Mouse (Mus musculus) liver, embryonic 12.5 days (tissue): ENCODE measurements around the gene Ldb2. TPM values are rescaled to one million over a fixed set of nuclear protein-coding genes. Genes with fewer than 3 reads are reported as not detected.

Experiments used
- ATAC-seq: fragments of 200-750 bp; cut with Nextera tagmentation; 2 replicates; pipeline ENCODE4 v1.8.0; 2017; ENCODE audit warnings: moderate number of reproducible peaks, mild to moderate bottlenecking, moderate library complexity
- H3K27ac ChIP-seq: fragments of 300-500 bp; sonication (generic); 2 replicates; pipeline ENCODE4 v1.5.1; 2016; ENCODE audit warnings: mild to moderate bottlenecking
- H3K27me3 ChIP-seq: fragments of 300-500 bp; sonication (generic); replicated peaks from 2 replicates; pipeline ENCODE4 v1.6.1; 2016; ENCODE audit warnings: mild to moderate bottlenecking, moderate library complexity
- H3K36me3 ChIP-seq: fragments of 300-500 bp; sonication (generic); 2 replicates; pipeline ENCODE4 v1.6.1; 2016; ENCODE audit warnings: mild to moderate bottlenecking, moderate library complexity
- H3K4me1 ChIP-seq: fragments of 300-500 bp; sonication (generic); 2 replicates; pipeline ENCODE4 v1.6.1; 2016
- H3K4me2 ChIP-seq: fragments of 300-500 bp; sonication (generic); 2 replicates; pipeline ENCODE4 v1.6.1; 2016; ENCODE audit warnings: mild to moderate bottlenecking, moderate library complexity
- H3K4me3 ChIP-seq: fragments of 300-500 bp; sonication (generic); 2 replicates; pipeline ENCODE4 v1.5.1; 2016; ENCODE audit warnings: mild to moderate bottlenecking, moderate library complexity
- H3K9ac ChIP-seq: fragments of 300-500 bp; sonication (generic); 2 replicates; pipeline ENCODE4 v1.6.1; 2016; ENCODE audit warnings: mild to moderate bottlenecking, moderate library complexity
- H3K9me3 ChIP-seq: fragments of 300-500 bp; sonication (generic); replicated peaks from 2 replicates; pipeline ENCODE4 v1.6.1; 2016; ENCODE audit warnings: mild to moderate bottlenecking, moderate library complexity
- WGBS: fragments of 180-500 bp; shearing (Covaris S2); methylation state at CpG from one replicate; pipeline ENCODE4 v1.1.7; 2016; ENCODE audit not compliant: insufficient replicate concordance; 5-methylcytosine and 5-hydroxymethylcytosine counted together
- polyA plus RNA-seq: library from polyadenylated mRNA; unstranded; fragments of >200 nt; fragmentation: Nextera tagmentation; extraction: Ambion mirVana; gene quantifications from 2 replicates; pipeline ENCODE4 v1.2.1, GENCODE M21; 2016

Gene Ldb2
- polyA plus RNA-seq, 1 experiment from 2014 or later, result 6.3 TPM

DNA sequence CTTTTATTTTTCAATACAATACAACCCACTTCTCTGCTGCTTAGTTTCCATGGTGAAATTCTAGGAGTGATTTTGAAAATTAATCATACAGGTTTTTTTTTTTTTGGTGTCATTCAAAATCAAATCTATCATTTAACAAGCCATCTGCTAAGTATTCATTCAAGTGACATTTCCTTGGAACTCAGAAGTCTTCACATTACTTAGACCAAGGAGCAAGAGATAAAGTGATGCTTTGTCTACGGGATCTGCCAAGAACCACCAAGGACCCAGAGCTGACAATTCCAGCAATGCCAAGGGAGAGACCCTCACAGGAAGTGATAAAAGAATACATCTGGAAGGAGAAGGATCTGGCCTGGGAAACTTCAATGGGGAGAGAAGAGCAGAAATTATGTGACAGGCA, 270.5 kb downstream of the Ldb2 start:
- H3K36me3 ChIP-seq, result no peaks in the 10 kb centered on the region
- H3K4me1 ChIP-seq, result no peaks in the 10 kb centered on the region
- no peaks in the 10 kb centered on the region for H3K9me3 ChIP-seq
- H3K9ac ChIP-seq, result no peak overlapping the region
- no peak overlapping the region for H3K4me2 ChIP-seq
- ATAC-seq, result no peak
- 70% methylated on average over 1 of the region's 1 CpGs for WGBS
- no peaks in the 10 kb centered on the region for H3K27me3 ChIP-seq
- H3K27ac ChIP-seq, result no peak overlapping the region
- no peak overlapping the region for H3K4me3 ChIP-seq

DNA sequence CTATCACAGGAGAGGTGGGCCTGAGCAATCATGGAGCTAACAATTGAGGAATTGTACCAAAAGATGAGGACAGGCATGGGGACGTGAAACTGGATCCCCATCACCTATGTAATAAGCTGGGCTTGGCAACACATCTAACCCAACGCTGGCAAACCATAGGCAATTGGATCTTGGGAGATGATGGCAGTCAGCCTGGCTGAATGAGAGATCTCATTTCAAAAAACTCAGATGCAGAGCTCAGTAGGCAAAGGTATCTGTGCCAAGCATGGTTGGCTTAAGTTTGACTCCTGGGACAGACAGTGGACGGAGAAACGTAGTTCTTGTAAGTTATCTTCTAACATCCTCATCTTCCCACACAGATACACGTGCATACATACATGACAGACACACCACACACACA, 294.3 kb downstream of the Ldb2 start:
- no peak overlapping the region for H3K4me3 ChIP-seq
- WGBS, result 70% methylated on average over 5 of the region's 5 CpGs
- H3K4me1 ChIP-seq, result no peaks in the 10 kb centered on the region
- no peak overlapping the region for H3K9ac ChIP-seq
- H3K27me3 ChIP-seq, result no peaks in the 10 kb centered on the region
- H3K27ac ChIP-seq, result no peak overlapping the region
- no peak for ATAC-seq
- H3K36me3 ChIP-seq, result no peaks in the 10 kb centered on the region
- no peaks in the 10 kb centered on the region for H3K9me3 ChIP-seq
- H3K4me2 ChIP-seq, result no peak overlapping the region

DNA sequence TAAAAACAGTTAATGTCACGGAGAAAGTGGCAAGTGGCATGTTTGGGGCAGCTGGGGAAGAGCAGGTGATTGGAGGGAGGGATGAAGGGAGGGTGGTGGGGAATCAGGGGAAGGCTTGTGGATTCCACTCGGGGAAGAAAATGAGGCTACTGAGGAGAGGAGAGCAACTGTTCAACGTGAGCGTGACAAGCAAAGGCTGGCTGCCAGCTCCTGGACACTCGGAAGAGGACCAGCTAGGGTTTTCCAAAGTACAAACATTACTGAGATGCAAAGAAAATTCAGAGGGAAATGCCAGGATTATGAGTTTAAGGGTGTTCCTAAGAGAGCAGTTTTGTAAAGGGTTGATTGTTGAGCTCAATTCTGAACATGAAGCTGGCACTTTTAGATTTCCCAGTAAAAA, 294.7 kb downstream of the Ldb2 start:
- 72% methylated on average over 5 of the region's 5 CpGs for WGBS
- ATAC-seq, result no peak
- H3K9me3 ChIP-seq, result no peaks in the 10 kb centered on the region
- no peak overlapping the region for H3K4me2 ChIP-seq
- no peak overlapping the region for H3K27ac ChIP-seq
- no peak overlapping the region for H3K9ac ChIP-seq
- H3K27me3 ChIP-seq, result no peaks in the 10 kb centered on the region
- H3K36me3 ChIP-seq, result no peaks in the 10 kb centered on the region
- H3K4me1 ChIP-seq, result no peaks in the 10 kb centered on the region
- H3K4me3 ChIP-seq, result no peak overlapping the region

DNA sequence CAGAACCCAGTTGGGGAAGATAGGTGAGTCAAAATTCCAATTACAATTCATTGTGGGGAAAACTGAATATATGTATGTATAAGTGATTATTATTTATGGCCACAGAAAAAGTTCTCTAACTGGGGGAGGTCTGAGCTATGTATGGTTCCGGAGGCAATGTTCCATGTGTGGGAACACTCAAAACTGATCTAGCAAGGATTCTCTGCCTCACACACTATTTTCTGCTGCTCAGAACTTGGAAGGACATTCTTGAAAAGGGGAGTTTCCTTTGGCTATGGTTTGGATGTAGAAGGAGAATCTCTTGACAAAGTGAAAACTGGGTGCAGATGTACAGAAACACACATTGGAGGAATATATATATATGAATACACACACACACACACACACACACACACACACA, 301.3 kb downstream of the Ldb2 start:
- H3K9ac ChIP-seq, result no peak overlapping the region
- no peaks in the 10 kb centered on the region for H3K36me3 ChIP-seq
- no peak overlapping the region for H3K4me2 ChIP-seq
- H3K4me3 ChIP-seq, result no peak overlapping the region
- H3K27ac ChIP-seq, result no peak overlapping the region
- no peaks in the 10 kb centered on the region for H3K27me3 ChIP-seq
- no peak for ATAC-seq
- H3K9me3 ChIP-seq, result no peaks in the 10 kb centered on the region
- H3K4me1 ChIP-seq, result no peaks in the 10 kb centered on the region
- 78% methylated on average over 1 of the region's 1 CpGs for WGBS

DNA sequence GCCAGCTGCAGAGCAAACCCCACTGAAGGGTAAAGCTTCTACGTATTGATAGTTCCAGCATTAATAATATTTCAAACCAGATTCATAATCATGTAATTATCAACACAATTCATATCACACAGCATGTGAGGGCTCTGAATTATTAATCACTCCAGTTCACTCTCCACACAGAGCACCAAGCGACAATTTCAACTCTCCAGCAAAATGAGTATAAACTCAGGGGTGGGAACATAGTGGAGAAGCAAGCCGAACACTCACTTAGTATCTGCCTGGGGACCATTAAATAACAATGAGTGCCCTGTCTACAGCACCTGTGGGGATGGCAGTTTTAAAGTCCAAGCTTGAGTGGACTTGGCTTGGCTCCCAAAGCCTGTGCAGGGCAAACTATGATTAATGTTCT, 302.6 kb downstream of the Ldb2 start:
- no peak overlapping the region for H3K27ac ChIP-seq
- no peak overlapping the region for H3K4me3 ChIP-seq
- no peak for ATAC-seq
- no peak overlapping the region for H3K9ac ChIP-seq
- no peaks in the 10 kb centered on the region for H3K36me3 ChIP-seq
- 81% methylated on average over 3 of the region's 3 CpGs for whole genome bisulfite sequencing
- no peaks in the 10 kb centered on the region for H3K9me3 ChIP-seq
- H3K4me2 ChIP-seq, result no peak overlapping the region
- H3K4me1 ChIP-seq, result no peaks in the 10 kb centered on the region
- H3K27me3 ChIP-seq, result no peaks in the 10 kb centered on the region

DNA sequence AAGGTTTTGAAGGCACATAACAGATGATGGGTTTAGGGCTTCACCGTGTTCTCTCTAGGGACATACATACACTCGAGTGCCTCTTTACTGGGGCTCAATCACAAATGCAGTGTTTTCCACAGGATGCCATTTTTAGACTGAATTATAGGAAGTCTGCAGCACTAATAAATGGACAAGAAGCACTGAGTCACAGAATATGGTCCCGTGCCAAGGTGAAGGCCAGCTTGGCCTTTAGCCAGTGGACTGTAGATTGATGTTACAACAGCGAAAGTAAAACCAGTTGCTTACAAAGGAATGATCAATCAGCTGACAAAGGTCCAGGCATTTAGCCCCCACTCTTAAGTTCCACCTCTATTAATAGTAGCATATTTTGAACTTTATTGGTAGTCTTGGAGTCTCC, 304.4 kb downstream of the Ldb2 start:
- no peak for ATAC-seq
- H3K9ac ChIP-seq, result no peak overlapping the region
- 68% methylated on average over 4 of the region's 4 CpGs for WGBS
- H3K4me3 ChIP-seq, result no peak overlapping the region
- no peak overlapping the region for H3K27ac ChIP-seq
- H3K9me3 ChIP-seq, result no peaks in the 10 kb centered on the region
- no peaks in the 10 kb centered on the region for H3K27me3 ChIP-seq
- no peak overlapping the region for H3K4me2 ChIP-seq
- H3K4me1 ChIP-seq, result no peaks in the 10 kb centered on the region
- no peaks in the 10 kb centered on the region for H3K36me3 ChIP-seq

DNA sequence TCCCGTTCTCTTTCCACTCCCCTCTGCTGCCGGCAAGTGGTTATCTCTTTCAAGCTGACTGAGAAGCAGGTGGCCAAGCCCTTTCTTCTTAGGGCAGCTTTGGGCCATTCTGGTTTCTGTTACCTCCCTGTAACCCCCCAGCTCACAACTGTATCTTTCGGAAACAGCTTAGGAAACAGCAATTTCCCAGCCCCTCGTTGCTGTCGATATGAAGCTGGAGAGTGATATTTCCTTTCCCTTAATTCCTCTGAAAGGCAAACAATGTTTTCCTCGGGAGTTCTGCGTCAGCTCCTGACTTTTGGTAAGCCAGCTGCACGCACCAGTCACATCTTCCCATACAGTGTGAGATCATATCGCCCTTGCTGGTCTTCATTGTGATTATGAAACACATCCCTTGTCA, 305.3 kb downstream of the Ldb2 start:
- Histone ChIP-seq H3K36me3 (no peaks in the 10 kb centered on the region), H3K4me3 (no peak overlapping the region), H3K9me3 (no peaks in the 10 kb centered on the region), H3K9ac (no peak overlapping the region), H3K27ac (no peak overlapping the region), H3K27me3 (no peaks in the 10 kb centered on the region), H3K4me2 (no peak overlapping the region), H3K4me1 (no peaks in the 10 kb centered on the region)
- no peak for ATAC-seq
- 52% methylated on average over 9 of the region's 9 CpGs for WGBS

DNA sequence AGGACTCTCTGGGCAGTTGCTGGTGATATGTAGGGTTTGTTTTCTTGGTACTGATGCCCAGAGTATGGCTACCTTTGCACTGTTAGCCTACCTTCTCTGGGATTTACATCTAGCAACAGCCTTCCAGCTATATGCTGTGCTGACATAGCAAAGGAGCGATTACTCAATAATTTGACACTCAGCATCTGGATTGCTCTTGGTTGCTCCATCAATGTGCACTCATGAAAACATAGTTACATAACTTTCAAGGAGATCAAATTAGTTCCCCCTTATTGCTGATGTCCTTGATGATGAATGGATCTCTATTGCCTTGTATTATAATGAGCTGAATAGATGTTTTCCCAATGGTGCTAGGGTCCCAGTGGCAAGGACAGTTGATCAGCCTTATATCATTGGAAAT, 308.0 kb downstream of the Ldb2 start:
- Histone ChIP-seq H3K4me2 (no peak overlapping the region), H3K27ac (no peak overlapping the region), H3K36me3 (no peaks in the 10 kb centered on the region), H3K9me3 (no peaks in the 10 kb centered on the region), H3K4me1 (no peaks in the 10 kb centered on the region), H3K9ac (no peak overlapping the region), H3K4me3 (no peak overlapping the region), H3K27me3 (no peaks in the 10 kb centered on the region)
- ATAC-seq, result no peak
- WGBS, result 77% methylated on average over 1 of the region's 1 CpGs

DNA sequence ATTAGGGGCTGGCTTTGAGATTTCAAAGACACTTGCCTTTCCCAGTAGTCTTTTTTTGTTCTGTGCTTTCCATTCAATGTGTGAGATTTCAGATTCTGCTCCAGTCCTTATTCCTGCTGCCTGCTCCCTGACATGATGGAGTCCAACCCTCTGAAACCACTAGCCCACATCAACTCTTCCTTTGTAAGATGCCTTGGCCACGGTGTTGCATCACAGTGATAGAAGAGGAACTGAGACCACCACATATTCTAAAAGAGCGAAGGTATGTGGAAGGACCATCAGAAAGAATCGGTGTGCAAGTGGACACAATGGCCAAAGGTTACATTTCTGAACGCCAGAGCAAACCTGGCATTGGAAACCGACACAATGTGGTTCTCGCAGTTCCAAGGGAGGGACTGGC, 309.0 kb downstream of the Ldb2 start:
- Histone ChIP-seq H3K36me3 (no peaks in the 10 kb centered on the region), H3K4me1 (no peaks in the 10 kb centered on the region), H3K9ac (no peak overlapping the region), H3K27me3 (no peaks in the 10 kb centered on the region), H3K4me3 (no peak overlapping the region), H3K9me3 (no peaks in the 10 kb centered on the region), H3K27ac (no peak overlapping the region), H3K4me2 (no peak overlapping the region)
- ATAC-seq, result no peak
- WGBS, result 67% methylated on average over 6 of the region's 6 CpGs

DNA sequence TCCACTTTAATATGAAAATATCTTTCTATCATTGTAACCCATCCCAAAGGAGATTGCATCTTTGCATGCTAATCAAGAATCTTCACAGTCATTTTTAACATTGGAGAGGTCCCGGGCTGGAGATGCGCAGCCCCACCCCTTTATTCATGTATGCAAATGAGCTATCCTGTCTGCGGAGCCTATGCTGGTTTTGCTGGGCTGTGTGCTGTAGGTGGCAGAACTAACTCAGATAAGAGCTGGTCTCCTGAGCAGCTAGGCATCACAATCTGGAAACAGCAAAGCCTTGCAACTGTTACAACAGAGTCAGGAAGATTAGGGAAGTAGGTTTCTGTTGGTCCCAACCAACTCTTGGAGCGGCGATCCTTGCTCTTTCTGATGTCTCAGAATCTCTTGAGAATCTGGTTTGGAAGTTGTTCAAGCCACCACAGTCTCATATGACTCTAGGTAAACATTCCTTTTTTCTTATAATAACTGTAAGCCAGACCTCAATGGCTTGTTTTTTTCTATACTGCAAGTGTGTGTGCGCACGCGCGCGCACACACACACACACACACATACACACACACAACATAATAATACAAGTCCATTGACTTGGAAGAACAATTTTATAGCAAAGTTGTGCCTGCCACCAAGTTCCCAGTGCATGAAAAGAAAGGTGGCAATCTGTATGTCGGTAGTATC, 315.9 kb downstream of the Ldb2 start:
- no peaks in the 10 kb centered on the region for H3K36me3 ChIP-seq
- no peak overlapping the region for H3K4me2 ChIP-seq
- ATAC-seq, result no peak
- no peak overlapping the region for H3K4me3 ChIP-seq
- no peaks in the 10 kb centered on the region for H3K9me3 ChIP-seq
- H3K9ac ChIP-seq, result no peak overlapping the region
- no peak overlapping the region for H3K27ac ChIP-seq
- 65% methylated on average over 11 of the region's 11 CpGs for WGBS
- H3K27me3 ChIP-seq, result no peaks in the 10 kb centered on the region
- no peaks in the 10 kb centered on the region for H3K4me1 ChIP-seq

DNA sequence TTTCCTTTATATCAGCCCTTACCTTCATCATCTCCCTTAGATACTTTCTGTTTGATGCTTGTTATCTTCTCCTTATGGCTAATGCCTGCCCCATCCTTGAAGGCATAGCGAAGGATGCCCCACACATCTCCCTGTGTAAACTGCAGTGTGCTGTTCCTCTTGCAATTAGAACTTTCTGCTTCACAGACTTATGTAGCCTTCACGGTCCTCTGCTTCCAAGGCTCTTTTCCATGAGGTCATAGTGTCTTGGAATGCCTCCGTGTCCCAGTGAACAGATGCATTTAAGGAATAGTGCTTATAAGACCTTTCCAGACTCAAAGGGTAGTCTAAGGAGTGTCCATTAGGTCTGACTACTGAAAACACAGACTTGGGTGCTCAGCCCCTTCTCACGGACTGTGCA, 318.1 kb downstream of the Ldb2 start:
- no peak overlapping the region for H3K4me3 ChIP-seq
- no peak overlapping the region for H3K27ac ChIP-seq
- no peak overlapping the region for H3K9ac ChIP-seq
- no peaks in the 10 kb centered on the region for H3K36me3 ChIP-seq
- no peaks in the 10 kb centered on the region for H3K4me1 ChIP-seq
- H3K9me3 ChIP-seq, result no peaks in the 10 kb centered on the region
- no peak for ATAC-seq
- H3K27me3 ChIP-seq, result no peaks in the 10 kb centered on the region
- no peak overlapping the region for H3K4me2 ChIP-seq
- WGBS, result 79% methylated on average over 4 of the region's 4 CpGs

DNA sequence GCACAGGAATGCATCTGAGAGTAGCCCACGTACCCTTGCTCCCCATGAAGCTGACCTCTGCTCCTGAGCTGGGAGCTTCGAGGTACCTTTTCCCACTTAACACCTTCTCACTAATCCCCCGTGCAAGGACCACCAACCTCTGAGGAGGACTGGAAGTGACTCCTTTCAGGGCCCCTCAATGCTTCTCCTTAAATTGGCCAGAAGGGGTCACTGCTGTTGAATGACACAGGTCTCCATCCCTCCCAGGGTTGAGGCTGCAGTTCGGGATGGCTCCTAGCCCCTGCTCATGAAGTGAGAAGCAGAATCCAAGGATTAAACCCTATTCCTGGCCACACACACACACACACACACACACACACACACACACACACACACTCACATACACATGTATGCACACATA, 323.1 kb downstream of the Ldb2 start:
- no peak for ATAC-seq
- Histone ChIP-seq H3K4me1 (no peaks in the 10 kb centered on the region), H3K27ac (no peak overlapping the region), H3K4me2 (no peak overlapping the region), H3K36me3 (no peaks in the 10 kb centered on the region), H3K27me3 (no peaks in the 10 kb centered on the region), H3K9ac (no peak overlapping the region), H3K4me3 (no peak overlapping the region), H3K9me3 (no peaks in the 10 kb centered on the region)
- WGBS, result 35% methylated on average over 4 of the region's 4 CpGs

DNA sequence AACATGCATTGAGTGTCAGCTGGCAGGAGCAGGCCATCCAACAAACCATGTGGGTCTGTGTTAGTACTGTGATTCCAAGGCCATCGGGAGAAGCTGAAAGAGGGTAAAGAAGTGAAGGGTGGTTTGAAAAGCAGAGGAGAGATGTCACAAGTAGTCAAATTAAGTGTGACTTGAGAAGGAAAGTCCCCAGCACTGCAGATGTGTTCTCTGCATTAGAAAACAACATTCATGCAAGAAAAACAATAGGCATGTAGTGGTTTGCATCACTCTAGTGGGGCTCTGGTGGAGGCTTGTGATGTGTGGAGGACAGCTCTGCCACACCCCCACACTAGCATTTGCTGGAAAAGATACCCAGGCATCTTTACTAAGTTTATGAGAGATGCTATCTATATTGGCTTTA, 323.9 kb downstream of the Ldb2 start:
- Histone ChIP-seq H3K4me2 (no peak overlapping the region), H3K27me3 (no peaks in the 10 kb centered on the region), H3K4me1 (no peaks in the 10 kb centered on the region), H3K9ac (no peak overlapping the region), H3K9me3 (no peaks in the 10 kb centered on the region), H3K36me3 (no peaks in the 10 kb centered on the region), H3K27ac (no peak overlapping the region), H3K4me3 (no peak overlapping the region)
- WGBS, result 74% methylated on average over 1 of the region's 1 CpGs
- ATAC-seq, result no peak
